Mouse (Mus musculus): ENCODE data around the gene Nr6a1. TPM values are rescaled to one million over a fixed set of nuclear protein-coding genes. Genes with fewer than 3 reads are reported as not detected.
A peak's percentile ranks its signal among the peaks of the same experiment; 100 is the strongest.

Gene Nr6a1
- polyA plus RNA-seq, 1 experiment, result 1.8 TPM

GRCm38 (mm10) chr2:38957671-38958223 lies 30.3 kb upstream of the Nr6a1 start:
- TF ChIP-seq MYOG (IDR thresholded peaks at IDR 0.05; ENCODE audit: control insufficient read depth in 1 of 3, insufficient read depth in 1 of 3, insufficient read length in 2 of 3, low read depth in 2 of 3) (peak in 1 of 3 experiments; percentile 15), REST (IDR thresholded peaks at IDR 0.05; ENCODE audit: insufficient read depth, insufficient read length) (no peak)
- H3K4me2 ChIP-seq (ENCODE audit: low read depth), result no peak overlapping the region

GRCm38 (mm10) chr2:38956062-38956461 lies 28.6 kb upstream of the Nr6a1 start:
- Histone ChIP-seq H3ac (ENCODE audit: control insufficient read depth, insufficient read length) (no peak overlapping the region), H3K4me2 (ENCODE audit: low read depth) (peak overlapping the region; percentile 62)
- TF ChIP-seq SRF (IDR thresholded peaks at IDR 0.05; ENCODE audit: control insufficient read depth, insufficient read length, low read depth) (no peak), TCF3 (IDR thresholded peaks at IDR 0.05; ENCODE audit: insufficient read length, low read depth) (no peak), MYOG (IDR thresholded peaks at IDR 0.05; ENCODE audit: control insufficient read depth in 1 of 3, insufficient read depth in 1 of 3, insufficient read length in 2 of 3, low read depth in 2 of 3) (peak in 2 of 3 experiments; percentile 42 to 45), TCF12 (IDR thresholded peaks at IDR 0.05; ENCODE audit: insufficient read depth, poor library complexity, severe bottlenecking) (peak; percentile 54), MYOD1 (IDR thresholded peaks at IDR 0.05; ENCODE audit: control insufficient read depth in 1 of 3, insufficient read length in 2 of 3, low read depth in 2 of 3) (peak; percentile 37 to 72 (median 72))

More at GRCm38 (mm10) chr2:38957671-38958223, 30.3 kb upstream of the Nr6a1 start:
- H3K27me3 ChIP-seq (ENCODE audit: control insufficient read depth, insufficient read depth, insufficient read length), result no peaks in the 10 kb centered on the region
- no peak overlapping the region for H3K4me3 ChIP-seq
- no peaks in the 10 kb centered on the region for H3K79me2 ChIP-seq (ENCODE audit: control insufficient read depth, insufficient read depth)
- H3K36me3 ChIP-seq (ENCODE audit: control insufficient read depth, insufficient read depth), result no peaks in the 10 kb centered on the region
- H3ac ChIP-seq (ENCODE audit: control insufficient read depth, insufficient read length), result no peak overlapping the region

GRCm38 (mm10) chr2:38953152-38953883 lies 25.8 kb upstream of the Nr6a1 start:
- H3K4me2 ChIP-seq (ENCODE audit: low read depth), result peak overlapping the region; percentile 22
- no peaks in the 10 kb centered on the region for H3K27me3 ChIP-seq (ENCODE audit: control insufficient read depth, insufficient read depth, insufficient read length)
- H3ac ChIP-seq (ENCODE audit: control insufficient read depth, insufficient read length), result no peak overlapping the region

More at GRCm38 (mm10) chr2:38956062-38956461, 28.6 kb upstream of the Nr6a1 start:
- Histone ChIP-seq H3K27me3 (ENCODE audit: control insufficient read depth, insufficient read depth, insufficient read length) (no peaks in the 10 kb centered on the region), H3K79me2 (ENCODE audit: control insufficient read depth, insufficient read depth) (no peaks in the 10 kb centered on the region), H3K4me3 (no peak overlapping the region), H3K36me3 (ENCODE audit: control insufficient read depth, insufficient read depth) (no peaks in the 10 kb centered on the region)

GRCm38 (mm10) chr2:38950281-38950719 lies 22.8 kb upstream of the Nr6a1 start:
- no peaks in the 10 kb centered on the region for H3K27me3 ChIP-seq (ENCODE audit: control insufficient read depth, insufficient read depth, insufficient read length)
- no peak overlapping the region for H3K4me3 ChIP-seq
- no peaks in the 10 kb centered on the region for H3K79me2 ChIP-seq (ENCODE audit: control insufficient read depth, insufficient read depth)
- H3K4me2 ChIP-seq (ENCODE audit: low read depth), result peak overlapping the region; percentile 63
- no peak overlapping the region for H3ac ChIP-seq (ENCODE audit: control insufficient read depth, insufficient read length)
- TF ChIP-seq TCF3 (IDR thresholded peaks at IDR 0.05; ENCODE audit: insufficient read length, low read depth) (no peak), POLR2A (IDR thresholded peaks at IDR 0.05; ENCODE audit: insufficient read length, low read depth) (peak; percentile 24), MYOD1 (IDR thresholded peaks at IDR 0.05; ENCODE audit: control insufficient read depth in 1 of 3, insufficient read length in 2 of 3, low read depth in 2 of 3) (peak in 1 of 3 experiments; percentile 26), MYOG (IDR thresholded peaks at IDR 0.05; ENCODE audit: control insufficient read depth in 1 of 3, insufficient read depth in 1 of 3, insufficient read length in 2 of 3, low read depth in 2 of 3) (peak in 1 of 3 experiments; percentile 26)
- no peaks in the 10 kb centered on the region for H3K36me3 ChIP-seq (ENCODE audit: control insufficient read depth, insufficient read depth)

More at GRCm38 (mm10) chr2:38953152-38953883, 25.8 kb upstream of the Nr6a1 start:
- H3K36me3 ChIP-seq (ENCODE audit: control insufficient read depth, insufficient read depth), result no peaks in the 10 kb centered on the region
- no peaks in the 10 kb centered on the region for H3K79me2 ChIP-seq (ENCODE audit: control insufficient read depth, insufficient read depth)
- TF ChIP-seq CEBPB (IDR thresholded peaks at IDR 0.05; ENCODE audit: insufficient read depth, poor library complexity, severe bottlenecking) (no peak), MYOD1 (IDR thresholded peaks at IDR 0.05; ENCODE audit: control insufficient read depth in 1 of 3, insufficient read length in 2 of 3, low read depth in 2 of 3) (peak; percentile 52 to 88 (median 75)), POLR2A (IDR thresholded peaks at IDR 0.05; ENCODE audit: insufficient read length, low read depth) (no peak), MYOG (IDR thresholded peaks at IDR 0.05; ENCODE audit: control insufficient read depth in 1 of 3, insufficient read depth in 1 of 3, insufficient read length in 2 of 3, low read depth in 2 of 3) (peak; percentile 21 to 89 (median 72)), TCF12 (IDR thresholded peaks at IDR 0.05; ENCODE audit: insufficient read depth, poor library complexity, severe bottlenecking) (peak; percentile 63)
- H3K4me3 ChIP-seq, result no peak overlapping the region

GRCm38 (mm10) chr2:38947566-38947965 lies 20.1 kb upstream of the Nr6a1 start:
- TF ChIP-seq E2F4 (IDR thresholded peaks at IDR 0.05; ENCODE audit: insufficient read depth) (no peak), REST (IDR thresholded peaks at IDR 0.05; ENCODE audit: insufficient read depth, insufficient read length) (no peak), MYOD1 (IDR thresholded peaks at IDR 0.05; ENCODE audit: control insufficient read depth in 1 of 3, insufficient read length in 2 of 3, low read depth in 2 of 3) (no peak), MAX (IDR thresholded peaks at IDR 0.05; ENCODE audit: low read depth) (no peak), CEBPB (IDR thresholded peaks at IDR 0.05; ENCODE audit: insufficient read depth, poor library complexity, severe bottlenecking) (no peak), USF1 (IDR thresholded peaks at IDR 0.05; ENCODE audit: low read depth) (no peak), SRF (IDR thresholded peaks at IDR 0.05; ENCODE audit: control insufficient read depth, insufficient read length, low read depth) (no peak), TCF3 (IDR thresholded peaks at IDR 0.05; ENCODE audit: insufficient read length, low read depth) (no peak), MYOG (IDR thresholded peaks at IDR 0.05; ENCODE audit: control insufficient read depth in 1 of 3, insufficient read depth in 1 of 3, insufficient read length in 2 of 3, low read depth in 2 of 3) (no peak), TCF12 (IDR thresholded peaks at IDR 0.05; ENCODE audit: insufficient read depth, poor library complexity, severe bottlenecking) (no peak), POLR2A (IDR thresholded peaks at IDR 0.05; ENCODE audit: insufficient read length, low read depth) (no peak), POLR2AphosphoS2 (IDR thresholded peaks at IDR 0.05; ENCODE audit: insufficient read length, low read depth) (no peak)
- no peaks in the 10 kb centered on the region for H3K79me2 ChIP-seq (ENCODE audit: control insufficient read depth, insufficient read depth)

More at GRCm38 (mm10) chr2:38947566-38947965, 20.1 kb upstream of the Nr6a1 start:
- H3K4me3 ChIP-seq, result no peak overlapping the region
- no peaks in the 10 kb centered on the region for H3K27me3 ChIP-seq (ENCODE audit: control insufficient read depth, insufficient read depth, insufficient read length)
- no peak overlapping the region for H3ac ChIP-seq (ENCODE audit: control insufficient read depth, insufficient read length)
- no peaks in the 10 kb centered on the region for H3K36me3 ChIP-seq (ENCODE audit: control insufficient read depth, insufficient read depth)
- H3K4me2 ChIP-seq (ENCODE audit: low read depth), result no peak overlapping the region

All from myocyte (in vitro differentiated cells).